Mouse (Mus musculus): ENCODE data around the gene Zfp57. TPM values are rescaled to one million over a fixed set of nuclear protein-coding genes. Genes with fewer than 3 reads are reported as not detected.

Gene Zfp57
- total RNA-seq, 4 experiments from 2014 or later = 2.0 to 2.6 (median 2.3) TPM

GRCm38 (mm10) chr17:37045611-37046311 lies 44.8 kb downstream of the Zfp57 start, which contains the start of gene Gabbr1:
Gene Gabbr1, plus strand, starts transcription at chr17:37045966.
- peak; percentile 66 for DNase-seq

- no peak for DNase-seq
These were observed 45.5 kb downstream of the Zfp57 start for GRCm38 (mm10) chr17:37046312-37047112.

- DNase-seq = no peak
These were observed 46.5 kb downstream of the Zfp57 start for GRCm38 (mm10) chr17:37047332-37047976.

GRCm38 (mm10) chr17:37047981-37048380 lies 47.0 kb downstream of the Zfp57 start:
- no peak for DNase-seq

GRCm38 (mm10) chr17:37048383-37048782 lies 47.4 kb downstream of the Zfp57 start:
- DNase-seq = no peak

GRCm38 (mm10) chr17:37049570-37050310 lies 48.8 kb downstream of the Zfp57 start:
- no peak for DNase-seq

- DNase-seq = peak; percentile 78
These were observed 49.4 kb downstream of the Zfp57 start for GRCm38 (mm10) chr17:37050399-37050798.

- DNase-seq = no peak
These were observed 49.9 kb downstream of the Zfp57 start for GRCm38 (mm10) chr17:37050876-37051275.

- no peak for DNase-seq
These were observed 50.8 kb downstream of the Zfp57 start for GRCm38 (mm10) chr17:37051745-37052144.

GRCm38 (mm10) chr17:37056957-37057356 lies 56.0 kb downstream of the Zfp57 start:
- DNase-seq = no peak

Other genes with a start within 250 kb of the Zfp57 start
- gene H2-M10.5, start 228.3 kb upstream of the Zfp57 start, total RNA-seq (2022) = not detected
- gene H2-M10.6, start 189.0 kb upstream of the Zfp57 start, total RNA-seq (2022) = not detected
- 10 to 100 TPM; 60.6 to 88.8 (median 74.4) TPM for gene Trim26, start 164.0 kb upstream of the Zfp57 start, total RNA-seq (2022)
- under 1 TPM in 1 of 4 experiments, not detected in 3; 0.24 TPM for gene Trim15, start 134.0 kb upstream of the Zfp57 start, total RNA-seq (2022)
- under 1 TPM in 1 of 4 experiments, not detected in 3; 0.17 TPM for gene Trim10, start 131.6 kb upstream of the Zfp57 start, total RNA-seq (2022)
- 1 to 10 TPM in 3 of 4 experiments, under 1 TPM in 1; 0.42 to 6.1 (median 3.3) TPM for gene Trim40, start 111.0 kb upstream of the Zfp57 start, total RNA-seq (2022)
- not detected for gene Trim31, start 103.0 kb upstream of the Zfp57 start, total RNA-seq (2022)
- under 1 TPM in 3 of 4 experiments, not detected in 1; 0.15 to 0.51 (median 0.17) TPM for gene Rnf39, start 58.2 kb upstream of the Zfp57 start, total RNA-seq (2022)
- 100 to 1,000 TPM in 1 of 4 experiments, 10 to 100 TPM in 3; 74.5 to 104 (median 81.9) TPM for gene Ppp1r11, start 49.4 kb upstream of the Zfp57 start, total RNA-seq (2022)
- gene Znrd1, start 42.6 kb upstream of the Zfp57 start, total RNA-seq (2022) = 10 to 100 TPM; 39.0 to 48.4 (median 43.6) TPM
- 10 to 100 TPM; 10.8 to 13.1 (median 11.9) TPM for gene Znrd1as, start 42.6 kb upstream of the Zfp57 start, total RNA-seq (2022)
- gene 2410137M14Rik, start 19.9 kb upstream of the Zfp57 start, total RNA-seq (2022) = not detected
- gene H2-M5, start 11.6 kb upstream of the Zfp57 start, total RNA-seq (2022) = under 1 TPM in 1 of 4 experiments, not detected in 3; 0.14 TPM
- not detected for gene Mog, start 22.2 kb downstream of the Zfp57 start, total RNA-seq (2022)
- 10 to 100 TPM; 25.3 to 63.8 (median 50.8) TPM for gene Gabbr1, start 44.8 kb downstream of the Zfp57 start, total RNA-seq (2022)
- not detected for gene Olfr90, start 87.3 kb downstream of the Zfp57 start, total RNA-seq (2022)
- gene Olfr91, start 97.1 kb downstream of the Zfp57 start, total RNA-seq (2022) = not detected
- not detected for gene Olfr92, start 118.9 kb downstream of the Zfp57 start, total RNA-seq (2022)
- not detected for gene Olfr93, start 160.3 kb downstream of the Zfp57 start, total RNA-seq (2022)
- 1 to 10 TPM in 1 of 4 experiments, under 1 TPM in 2, not detected in 1; 0.31 to 3.1 (median 0.65) TPM for gene Ubd, start 192.7 kb downstream of the Zfp57 start, total RNA-seq (2022)
- not detected for gene Olfr94, start 199.8 kb downstream of the Zfp57 start, total RNA-seq (2022)
- not detected for gene Olfr95, start 212.0 kb downstream of the Zfp57 start, total RNA-seq (2022)
- gene Olfr96, start 219.0 kb downstream of the Zfp57 start, total RNA-seq (2022) = not detected
- not detected for gene Olfr97, start 236.2 kb downstream of the Zfp57 start, total RNA-seq (2022)

All from adrenal gland, adult 8-10 months (tissue).